Comparison of ENCODE assay signal across 27 mouse cellular contexts in the genomic region with DNA sequence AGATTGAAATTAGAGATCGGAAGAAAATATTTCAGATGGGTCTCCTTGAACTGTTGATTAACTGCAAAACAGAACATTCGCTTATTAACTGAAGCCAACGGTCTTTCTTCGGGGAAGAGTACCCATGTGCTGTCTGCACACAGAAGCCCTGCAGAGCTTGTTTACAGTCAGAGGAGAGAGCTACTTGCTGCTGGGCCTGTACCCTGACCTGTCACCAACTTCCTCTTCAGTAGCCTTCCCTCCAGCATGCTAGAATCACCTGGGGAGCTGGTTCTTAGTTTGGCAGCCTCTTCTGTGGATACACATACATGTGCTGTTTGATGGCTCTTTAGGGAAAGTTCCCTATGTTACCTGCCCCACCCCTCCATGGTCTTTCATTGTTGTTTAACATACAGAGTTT. TPM values are rescaled to one million over a fixed set of nuclear protein-coding genes. Genes with fewer than 3 reads are reported as not detected.
DNase-seq lines count a peak whose midpoint lies in the region; ATAC-seq and TF ChIP-seq lines count a peak whose summit lies in the region.
"Had no signal": no experiment of that assay in that cellular context is flagged by ENCODE, and none has a peak within 500 bp of the region (broad histone marks: within the 10 kb centered on the region; RNA-seq: fewer than 3 reads in every experiment).

No protein-coding gene starts in this region.

- no peak overlapping the region for H3K27ac ChIP-seq in heart, embryonic 12.5 days (ENCODE audit: poor library complexity, severe bottlenecking)
- H3K27ac ChIP-seq in heart, embryonic 10.5 days: no peak overlapping the region
- peak overlapping the region; percentile 92 for H3K27ac ChIP-seq in liver, embryonic 16.5 days (ENCODE audit: low read length)
- no peak overlapping the region for H3K27ac ChIP-seq in hindbrain, embryonic 13.5 days
- H3K27ac ChIP-seq: embryonic facial prominence, embryonic 15.5 days; hindbrain, embryonic 14.5 days; left cerebral cortex, adult 2 months; macrophage; midbrain, embryonic 12.5 days; neural tube, embryonic 15.5 days had no signal

- WGBS in heart, embryonic 12.5 days: 79% methylated on average over 4 of the region's 4 CpGs
- 87% methylated on average over 4 of the region's 4 CpGs for WGBS in heart, embryonic 10.5 days
- WGBS in liver, embryonic 16.5 days (ENCODE audit: insufficient replicate concordance): 62% methylated on average over 4 of the region's 4 CpGs
- 92% methylated on average over 4 of the region's 4 CpGs for WGBS in hindbrain, embryonic 13.5 days

- DNase-seq in heart, embryonic 10.5 days (ENCODE audit: low spot score): no peak
- DNase-seq in G1E (ENCODE audit: low spot score): peak; percentile 15
- no peak for DNase-seq in kidney, postnatal 14 days
- DNase-seq: adrenal gland, adult 8-10 months; cerebellum, adult 9-10 months; forebrain, postnatal 0 days; gastrocnemius, postnatal 36 days; kidney, adult 18-20 months; thymus, adult 18-20 months; thymus, postnatal 36 days had no signal

- H3K36me3 ChIP-seq in heart, embryonic 12.5 days: no peaks in the 10 kb centered on the region
- H3K36me3 ChIP-seq in heart, embryonic 10.5 days: no peaks in the 10 kb centered on the region
- H3K36me3 ChIP-seq in G1E (replicated peaks): peaks cover 8% of the 10 kb centered on the region
- H3K36me3 ChIP-seq in erythroblast, embryonic 14.5 days (ENCODE audit: control insufficient read depth): peaks cover 55% of the 10 kb centered on the region
- H3K36me3 ChIP-seq in liver, embryonic 16.5 days (ENCODE audit: control insufficient read depth, insufficient read depth): peaks cover 26% of the 10 kb centered on the region
- no peaks in the 10 kb centered on the region for H3K36me3 ChIP-seq in hindbrain, embryonic 13.5 days
- H3K36me3 ChIP-seq: embryonic facial prominence, embryonic 15.5 days; midbrain, embryonic 12.5 days; neural tube, embryonic 15.5 days had no signal

- H3K9ac ChIP-seq in heart, embryonic 12.5 days: no peak overlapping the region
- peak overlapping the region; percentile 57 for H3K9ac ChIP-seq in liver, embryonic 16.5 days (ENCODE audit: low read depth, low read length)
- no peak overlapping the region for H3K9ac ChIP-seq in hindbrain, embryonic 13.5 days
- H3K9ac ChIP-seq: embryonic facial prominence, embryonic 15.5 days; forebrain, postnatal 0 days; hindbrain, embryonic 14.5 days; midbrain, embryonic 12.5 days; neural tube, embryonic 15.5 days had no signal

- H3K4me3 ChIP-seq in heart, embryonic 12.5 days: peak overlapping the region; percentile 10; the same call in 1 of the 2 replicates
- no peak overlapping the region for H3K4me3 ChIP-seq in heart, embryonic 10.5 days
- H3K4me3 ChIP-seq in G1E (ENCODE audit: low read depth, low read length): peak overlapping the region; percentile 55; the same call in 1 of the 2 replicates
- H3K4me3 ChIP-seq in erythroblast, embryonic 14.5 days (replicated peaks): peak overlapping the region; percentile 82
- H3K4me3 ChIP-seq in liver, embryonic 16.5 days (ENCODE audit: low read depth, low read length): peak overlapping the region; percentile 63
- H3K4me3 ChIP-seq in hindbrain, embryonic 13.5 days: no peak overlapping the region
- H3K4me3 ChIP-seq: embryonic facial prominence, embryonic 15.5 days; left cerebral cortex, adult 2 months; midbrain, embryonic 12.5 days; neural tube, embryonic 15.5 days had no signal

- no peaks in the 10 kb centered on the region for H3K4me1 ChIP-seq in heart, embryonic 12.5 days (replicated peaks)
- no peaks in the 10 kb centered on the region; the same call in 1 of the 2 replicates for H3K4me1 ChIP-seq in heart, embryonic 10.5 days
- H3K4me1 ChIP-seq in G1E (ENCODE audit: insufficient read depth, low read depth, low read length): peaks cover 74% of the 10 kb centered on the region
- H3K4me1 ChIP-seq in erythroblast, embryonic 14.5 days (ENCODE audit: control insufficient read depth): peaks cover 86% of the 10 kb centered on the region
- H3K4me1 ChIP-seq in liver, embryonic 16.5 days (ENCODE audit: control insufficient read depth, low read depth, low read length): peaks cover 22% of the 10 kb centered on the region
- H3K4me1 ChIP-seq in hindbrain, embryonic 13.5 days (replicated peaks): peaks cover under 1% of the 10 kb centered on the region; the same call in 1 of the 2 replicates
- H3K4me1 ChIP-seq: embryonic facial prominence, embryonic 15.5 days; midbrain, embryonic 12.5 days had no signal

- ATAC-seq in heart, embryonic 12.5 days (ENCODE audit: insufficient number of reproducible peaks, low FRiP score): peak; percentile 69; the same call in 1 of the 2 replicates
- ATAC-seq in G1E (ENCODE audit: extremely low read depth, insufficient number of reproducible peaks, low FRiP score, poor library complexity, severe bottlenecking): peak; percentile 31; the same call in 1 of the 2 replicates
- ATAC-seq in liver, embryonic 16.5 days (ENCODE audit: low read depth): no peak
- ATAC-seq in hindbrain, embryonic 13.5 days (ENCODE audit: low FRiP score): no peak
- ATAC-seq: activated CD4-positive, CD25-positive, alpha-beta regulatory T cell, adult 4 months; forebrain, postnatal 0 days; inflammation-experienced regulatory T-cells, adult 6 months had no signal

- no peak for TF ChIP-seq CTCF in G1E (IDR thresholded peaks at IDR 0.05; ENCODE audit: low read depth, low read length)

- H3K4me2 ChIP-seq in heart, embryonic 12.5 days: no peak overlapping the region
- H3K4me2 ChIP-seq in liver, embryonic 16.5 days (ENCODE audit: low read depth, low read length): peak overlapping the region; percentile 50
- H3K4me2 ChIP-seq in hindbrain, embryonic 13.5 days: no peak overlapping the region
- H3K4me2 ChIP-seq: embryonic facial prominence, embryonic 15.5 days; hindbrain, embryonic 14.5 days; midbrain, embryonic 12.5 days; neural tube, embryonic 15.5 days had no signal

- no peaks in the 10 kb centered on the region for H3K9me3 ChIP-seq in heart, embryonic 12.5 days (replicated peaks)
- H3K9me3 ChIP-seq in heart, embryonic 10.5 days: no peaks in the 10 kb centered on the region
- no peaks in the 10 kb centered on the region for H3K9me3 ChIP-seq in G1E (replicated peaks)
- no peaks in the 10 kb centered on the region; the same call in 1 of the 2 replicates for H3K9me3 ChIP-seq in erythroblast, embryonic 14.5 days (ENCODE audit: control insufficient read depth, low read length)
- H3K9me3 ChIP-seq in liver, embryonic 16.5 days (replicated peaks; ENCODE audit: control insufficient read depth, low read length): no peaks in the 10 kb centered on the region
- H3K9me3 ChIP-seq in hindbrain, embryonic 13.5 days: no peaks in the 10 kb centered on the region
- H3K9me3 ChIP-seq: embryonic facial prominence, embryonic 15.5 days; midbrain, embryonic 12.5 days; neural tube, embryonic 15.5 days had no signal

- 0 out of 2 replicates have a peak, but pooled peaks cover 6% of the 10 kb centered on the region for H3K27me3 ChIP-seq in heart, embryonic 12.5 days (replicated peaks)
- H3K27me3 ChIP-seq in heart, embryonic 10.5 days (ENCODE audit: insufficient read depth, poor library complexity, severe bottlenecking): 0 out of 2 replicates have a peak, but pooled peaks cover 6% of the 10 kb centered on the region
- no peaks in the 10 kb centered on the region for H3K27me3 ChIP-seq in G1E (ENCODE audit: insufficient read depth, low read length)
- H3K27me3 ChIP-seq in erythroblast, embryonic 14.5 days (ENCODE audit: control insufficient read depth): peaks cover 33% of the 10 kb centered on the region
- no peaks in the 10 kb centered on the region for H3K27me3 ChIP-seq in liver, embryonic 16.5 days (ENCODE audit: control insufficient read depth, insufficient read depth, low read depth, low read length)
- peaks cover 3% of the 10 kb centered on the region; the same call in 1 of the 2 replicates for H3K27me3 ChIP-seq in hindbrain, embryonic 13.5 days
- H3K27me3 ChIP-seq: embryonic facial prominence, embryonic 15.5 days; midbrain, embryonic 12.5 days; neural tube, embryonic 15.5 days had no signal

RNA-seq across cellular contexts. Expression of a gene that starts 0.9 kb away (rescaled TPM):
- polyA plus RNA-seq in heart, embryonic 12.5 days (2016; fragmentation: Nextera tagmentation; extraction: Ambion mirVana): 3.0 and 3.4 TPM in 2 replicates
- 0.58 and 0.79 TPM in 2 replicates for polyA plus RNA-seq in heart, embryonic 10.5 days (2016; fragmentation: Nextera tagmentation; extraction: Ambion mirVana)
- total RNA-seq in G1E (2014; fragmentation: Nextera tagmentation): 9.4 and 25.5 TPM in 2 replicates
- 1.8 and 2.1 TPM in 2 replicates for total RNA-seq in G1E (2017)
- 0.10 and 0.17 TPM in 2 replicates for polyA plus RNA-seq in G1E (2012)
- polyA plus RNA-seq in erythroblast, embryonic 14.5 days (2012): 1.0 and 1.1 TPM in 2 replicates
- 39.7 and 43.0 TPM in 2 replicates for polyA plus RNA-seq in liver, embryonic 16.5 days (2015; fragmentation: Nextera tagmentation; extraction: Ambion mirVana)
- polyA plus RNA-seq in hindbrain, embryonic 13.5 days (2015; fragmentation: Nextera tagmentation; extraction: Ambion mirVana): 0.04 and 0.17 TPM in 2 replicates
- total RNA-seq: adrenal gland, adult 8-10 months; CH12.LX; forebrain, postnatal 0 days; gastrocnemius, postnatal 36 days; heart, adult 8-10 months; left cerebral cortex, adult 2 months; left cerebral cortex, postnatal 36 days had no signal
- polyA plus RNA-seq: activated CD4-positive, CD25-positive, alpha-beta regulatory T cell, adult 4 months; forebrain, postnatal 0 days; hindbrain, embryonic 14.5 days; large intestine, adult 2 months; macrophage; small intestine, adult 2 months had no signal

RNA-seq across cellular contexts. Expression of a gene that starts 13.2 kb away (rescaled TPM):
- polyA plus RNA-seq in heart, embryonic 12.5 days (2016; fragmentation: Nextera tagmentation; extraction: Ambion mirVana): 53.8 and 58.7 TPM in 2 replicates
- 48.2 and 55.0 TPM in 2 replicates for polyA plus RNA-seq in heart, embryonic 10.5 days (2016; fragmentation: Nextera tagmentation; extraction: Ambion mirVana)
- total RNA-seq in G1E (2014; fragmentation: Nextera tagmentation) (92.6 and 113 TPM in 2 replicates), G1E (2017) (68.5 and 76.5 TPM in 2 replicates)
- polyA plus RNA-seq in G1E (2012): 17.5 and 17.8 TPM in 2 replicates
- polyA plus RNA-seq in erythroblast, embryonic 14.5 days (2012): 1.3 and 1.5 TPM in 2 replicates
- polyA plus RNA-seq in liver, embryonic 16.5 days (2015; fragmentation: Nextera tagmentation; extraction: Ambion mirVana): 19.2 and 21.7 TPM in 2 replicates
- 111 and 114 TPM in 2 replicates for polyA plus RNA-seq in hindbrain, embryonic 13.5 days (2015; fragmentation: Nextera tagmentation; extraction: Ambion mirVana)

RNA-seq across cellular contexts. Expression of a gene that starts 16.8 kb away (rescaled TPM):
- polyA plus RNA-seq in heart, embryonic 12.5 days (2016; fragmentation: Nextera tagmentation; extraction: Ambion mirVana): 9.9 and 10.2 TPM in 2 replicates
- polyA plus RNA-seq in heart, embryonic 10.5 days (2016; fragmentation: Nextera tagmentation; extraction: Ambion mirVana): 9.6 and 11.9 TPM in 2 replicates
- total RNA-seq in G1E (2014; fragmentation: Nextera tagmentation) (6.8 and 8.6 TPM in 2 replicates), G1E (2017) (7.1 and 8.7 TPM in 2 replicates)
- polyA plus RNA-seq in G1E (2012): 2.7 and 3.0 TPM in 2 replicates
- 0.02 and 0.07 TPM in 2 replicates for polyA plus RNA-seq in erythroblast, embryonic 14.5 days (2012)
- 5.6 and 6.2 TPM in 2 replicates for polyA plus RNA-seq in liver, embryonic 16.5 days (2015; fragmentation: Nextera tagmentation; extraction: Ambion mirVana)
- polyA plus RNA-seq in hindbrain, embryonic 13.5 days (2015; fragmentation: Nextera tagmentation; extraction: Ambion mirVana): 16.8 and 18.3 TPM in 2 replicates

Comparison
In these comparisons a context has a peak if more than half of its experiments do, and no peak if none do; other contexts are left out.
1. H3K4me3 ChIP-seq: peak in heart, embryonic 12.5 days (single experiment), G1E (single experiment), erythroblast, embryonic 14.5 days (single experiment) and liver, embryonic 16.5 days (single experiment); none in heart, embryonic 10.5 days (single experiment) and hindbrain, embryonic 13.5 days (single experiment).
2. ATAC-seq: peak in heart, embryonic 12.5 days (single experiment) and G1E (single experiment); none in liver, embryonic 16.5 days (single experiment) and hindbrain, embryonic 13.5 days (single experiment).